Mouse (Mus musculus) liver, embryonic 16.5 days (tissue): Measurements from ENCODE around the gene Tmem139. TPM values are rescaled to one million over a fixed set of nuclear protein-coding genes. Genes with fewer than 3 reads are reported as not detected.

Experiments used
- ATAC-seq: fragments of 200-750 bp; cut with Nextera tagmentation; 2 replicates; pipeline ENCODE4 v1.8.0; 2017; ENCODE audit warnings: low read depth, mild to moderate bottlenecking, moderate number of reproducible peaks, moderate library complexity
- H3K27ac ChIP-seq: fragments of 300-500 bp; sonication (generic); 2 replicates; pipeline ENCODE4 v1.5.1; 2014; ENCODE audit warnings: mild to moderate bottlenecking, low read length
- H3K27me3 ChIP-seq: fragments of 300-500 bp; sonication (generic); 2 replicates; pipeline ENCODE4 v1.6.1; 2014; ENCODE audit warnings: low read depth, low read length, mixed read lengths; ENCODE audit not compliant: control insufficient read depth, insufficient read depth
- H3K36me3 ChIP-seq: fragments of 300-500 bp; sonication (generic); 2 replicates; pipeline ENCODE4 v1.6.1; 2014; ENCODE audit warnings: mild to moderate bottlenecking; ENCODE audit not compliant: control insufficient read depth, insufficient read depth
- H3K4me1 ChIP-seq: fragments of 300-500 bp; sonication (generic); 2 replicates; pipeline ENCODE4 v1.6.1; 2014; ENCODE audit warnings: low read depth, low read length, mixed read lengths; ENCODE audit not compliant: control insufficient read depth
- H3K4me2 ChIP-seq: fragments of 300-500 bp; sonication (generic); 2 replicates; pipeline ENCODE4 v1.6.1; 2014; ENCODE audit warnings: low read depth, low read length, mixed read lengths
- H3K4me3 ChIP-seq: fragments of 300-500 bp; sonication (generic); 2 replicates; pipeline ENCODE4 v1.5.1; 2014; ENCODE audit warnings: low read depth, mild to moderate bottlenecking, low read length
- H3K9ac ChIP-seq: fragments of 300-500 bp; sonication (generic); 2 replicates; pipeline ENCODE4 v1.6.1; 2014; ENCODE audit warnings: low read depth, low read length
- H3K9me3 ChIP-seq: fragments of 300-500 bp; sonication (generic); replicated peaks from 2 replicates; pipeline ENCODE4 v1.6.1; 2016; ENCODE audit warnings: low read length; ENCODE audit not compliant: control insufficient read depth
- WGBS: fragments of 180-500 bp; shearing (Covaris S2); extraction: QIAGEN DNeasy Blood & Tissue Kit; methylation state at CpG from one replicate; pipeline ENCODE4 v1.1.7; 2014; ENCODE audit not compliant: insufficient replicate concordance; 5-methylcytosine and 5-hydroxymethylcytosine counted together
- polyA plus RNA-seq: library from polyadenylated mRNA; unstranded; fragments of >200 nt; fragmentation: Nextera tagmentation; extraction: Ambion mirVana; gene quantifications from 2 replicates; pipeline ENCODE4 v1.2.1, GENCODE M21; 2015

Gene Tmem139
- polyA plus RNA-seq, 1 experiment from 2014 or later: 0.21 TPM

- Histone ChIP-seq H3K9ac (peak within 1 kb of the TSS; percentile 84), H3K36me3 (peaks cover 24% of the 10 kb centered on the region), H3K27ac (peak within 1 kb of the TSS; percentile 89), H3K4me2 (peak within 1 kb of the TSS; percentile 75), H3K9me3 (no peaks in the 10 kb centered on the region), H3K27me3 (no peaks in the 10 kb centered on the region), H3K4me3 (peak within 1 kb of the TSS; percentile 79), H3K4me1 (peaks cover 13% of the 10 kb centered on the region)
- WGBS: 0% methylated on average over 50 of the region's 51 CpGs
- ATAC-seq: peak; percentile 99
These were observed 3.0 kb downstream of the Tmem139 start, which contains the start of gene Casp2 for GRCm38 (mm10) chr6:42264626-42265312. TSS of gene Casp2 (plus strand) at chr6:42264985.

DNA sequence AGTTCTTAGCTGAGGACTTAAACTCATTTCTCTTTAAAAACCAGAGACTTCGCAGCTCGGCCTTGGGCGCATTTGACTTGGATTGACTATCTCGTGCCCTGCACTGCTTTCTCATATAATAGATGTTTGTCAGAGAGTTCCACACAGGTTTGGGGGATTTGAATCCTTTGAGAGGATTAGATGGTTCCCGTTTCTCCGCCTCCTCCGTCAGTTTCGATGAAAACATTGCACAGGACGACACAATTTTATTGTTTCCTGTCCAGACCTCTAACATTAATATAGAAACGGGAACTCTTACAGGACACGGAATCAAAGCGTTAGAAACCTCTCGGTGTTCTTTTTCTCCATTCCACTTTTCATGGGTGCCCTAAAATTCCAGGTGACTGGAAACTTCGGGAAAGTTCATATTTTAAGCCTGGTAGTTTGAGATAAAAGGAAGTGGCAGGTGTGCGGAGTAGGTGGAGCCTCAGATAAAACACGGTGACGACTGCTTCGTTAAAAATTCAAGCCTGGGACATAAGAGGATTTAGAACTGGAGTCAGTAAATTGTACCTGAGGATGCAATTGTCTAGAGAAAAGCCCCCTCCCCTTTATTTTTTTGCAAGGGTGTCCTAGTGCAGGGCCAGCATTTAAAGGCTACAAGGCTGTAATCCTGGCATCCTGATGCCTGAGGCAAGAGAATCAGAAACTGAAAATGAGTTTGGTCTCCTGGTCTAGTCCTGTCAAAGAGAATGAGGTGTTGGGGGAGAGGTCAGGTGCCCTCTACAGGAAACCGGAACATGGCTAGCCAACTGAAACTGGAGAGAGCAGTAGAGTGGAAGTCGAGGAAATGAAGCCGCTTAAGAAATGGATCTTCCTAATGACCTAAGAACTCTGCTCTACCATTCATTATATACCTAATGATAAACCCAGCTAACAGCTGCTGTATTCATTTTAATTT is 3.9 kb downstream of the Tmem139 start:
- peak overlapping the region; percentile 79 for H3K4me3 ChIP-seq
- H3K27ac ChIP-seq: peak overlapping the region; percentile 89
- H3K9me3 ChIP-seq: no peaks in the 10 kb centered on the region
- no peaks in the 10 kb centered on the region for H3K27me3 ChIP-seq
- H3K4me1 ChIP-seq: peaks cover 11% of the 10 kb centered on the region
- WGBS: under 1% methylated on average over 21 of the region's 21 CpGs
- H3K4me2 ChIP-seq: peak overlapping the region; percentile 71
- peaks cover 27% of the 10 kb centered on the region for H3K36me3 ChIP-seq
- no peak for ATAC-seq
- H3K9ac ChIP-seq: peak overlapping the region; percentile 84

GRCm38 (mm10) chr6:42270817-42271216 is 9.0 kb downstream of the Tmem139 start:
- Histone ChIP-seq H3K27ac (no peak overlapping the region), H3K36me3 (peaks cover 55% of the 10 kb centered on the region), H3K9ac (no peak overlapping the region), H3K4me1 (peaks cover 3% of the 10 kb centered on the region), H3K27me3 (no peaks in the 10 kb centered on the region), H3K9me3 (no peaks in the 10 kb centered on the region), H3K4me3 (no peak overlapping the region), H3K4me2 (no peak overlapping the region)
- no peak for ATAC-seq

- no peak for ATAC-seq
- no peaks in the 10 kb centered on the region for H3K9me3 ChIP-seq
- H3K27me3 ChIP-seq: no peaks in the 10 kb centered on the region
- WGBS: 81% methylated on average over 2 of the region's 2 CpGs
- peaks cover 75% of the 10 kb centered on the region for H3K36me3 ChIP-seq
- no peak overlapping the region for H3K4me3 ChIP-seq
- H3K27ac ChIP-seq: no peak overlapping the region
- no peak overlapping the region for H3K9ac ChIP-seq
- H3K4me2 ChIP-seq: no peak overlapping the region
- no peaks in the 10 kb centered on the region; the same call in 1 of the 2 replicates for H3K4me1 ChIP-seq
These were observed 14.4 kb downstream of the Tmem139 start for GRCm38 (mm10) chr6:42276151-42276550.

DNA sequence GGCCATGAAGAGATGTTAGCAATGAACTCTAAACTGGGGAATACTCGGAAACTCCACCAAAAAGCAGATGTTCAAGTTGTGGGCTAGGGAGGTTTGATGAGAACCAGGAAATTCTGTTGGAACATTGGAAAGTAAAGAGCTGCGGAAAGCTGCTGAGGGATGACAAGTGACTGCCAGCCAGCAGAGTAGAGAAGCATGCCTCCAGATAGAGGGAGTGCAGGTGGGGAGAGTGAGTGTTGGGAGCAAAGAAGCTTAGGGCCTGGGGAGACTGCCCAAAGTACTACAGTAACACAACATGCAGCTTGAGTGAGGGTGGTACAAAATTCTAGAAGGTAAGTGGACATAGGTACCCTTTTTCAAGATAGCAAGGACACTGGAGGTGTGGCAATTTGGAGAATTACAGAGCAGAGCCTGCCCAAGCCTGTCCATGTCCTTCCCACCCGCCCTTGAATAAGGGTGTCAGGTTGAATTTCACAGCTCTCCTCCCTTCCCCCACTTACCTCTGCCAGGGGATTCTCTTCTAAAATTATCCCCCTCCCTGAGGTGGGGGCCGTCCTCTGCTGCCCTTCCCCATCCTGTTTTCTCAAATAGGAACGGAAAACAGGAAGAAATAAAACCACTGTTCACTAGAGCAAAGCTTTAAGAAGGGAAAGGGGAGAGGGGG is 21.2 kb downstream of the Tmem139 start:
- Histone ChIP-seq H3K9me3 (no peaks in the 10 kb centered on the region), H3K4me1 (no peaks in the 10 kb centered on the region), H3K27me3 (no peaks in the 10 kb centered on the region), H3K4me3 (no peak overlapping the region), H3K36me3 (peaks cover 39% of the 10 kb centered on the region), H3K9ac (no peak overlapping the region), H3K4me2 (no peak overlapping the region), H3K27ac (no peak overlapping the region)
- 65% methylated on average over 5 of the region's 5 CpGs for WGBS
- ATAC-seq: no peak

DNA sequence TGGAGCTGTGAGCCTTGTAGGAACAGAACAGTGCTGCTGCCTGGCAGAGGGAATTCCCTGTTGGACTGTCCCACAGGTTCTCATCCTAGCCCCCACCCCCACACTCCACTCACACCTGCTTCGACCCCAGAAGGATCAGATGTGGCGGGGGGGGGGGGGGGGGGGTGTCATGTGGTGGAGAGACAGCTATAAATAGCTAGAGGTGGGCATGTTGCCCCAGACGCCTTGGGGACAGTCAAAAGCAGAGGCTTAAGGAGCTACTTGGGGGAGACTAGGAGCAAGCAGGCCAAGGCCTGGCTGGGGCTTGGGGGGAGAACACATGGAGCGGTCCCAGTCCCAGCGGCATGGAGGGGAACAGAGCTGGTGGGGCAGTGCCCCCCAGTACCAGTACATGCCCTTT is 24.7 kb downstream of the Tmem139 start, which contains the start of gene Clcn1:
TSS of gene Clcn1 (plus strand) at position 238 of the 400 bp plus-strand sequence.
- 68% methylated on average over 4 of the region's 5 CpGs for WGBS
- H3K4me2 ChIP-seq: no peak within 1 kb of the TSS
- peaks cover 8% of the 10 kb centered on the region for H3K36me3 ChIP-seq
- no peak within 1 kb of the TSS for H3K4me3 ChIP-seq
- no peak for ATAC-seq
- no peaks in the 10 kb centered on the region for H3K27me3 ChIP-seq
- H3K27ac ChIP-seq: no peak within 1 kb of the TSS
- H3K9ac ChIP-seq: no peak within 1 kb of the TSS
- H3K4me1 ChIP-seq: no peaks in the 10 kb centered on the region
- H3K9me3 ChIP-seq: no peaks in the 10 kb centered on the region

DNA sequence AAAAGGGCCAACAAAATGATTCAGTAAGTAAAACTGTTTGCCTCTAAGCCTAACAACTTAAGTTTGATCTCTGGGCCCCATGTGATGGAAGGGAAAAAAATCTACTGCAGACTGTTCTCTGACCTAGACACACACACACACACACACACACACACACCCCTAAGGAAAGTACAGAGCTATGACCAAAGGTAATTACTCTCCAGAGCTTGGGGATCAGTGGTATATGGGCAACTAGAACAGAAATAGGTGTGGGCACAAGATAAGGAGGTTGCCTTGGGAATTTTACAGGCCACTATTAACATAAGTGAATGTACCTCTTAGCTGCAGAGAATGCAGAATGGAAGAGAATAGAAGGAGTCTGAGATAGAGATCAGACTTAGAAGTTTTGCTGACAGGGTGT is 25.8 kb downstream of the Tmem139 start:
- no peak overlapping the region for H3K4me2 ChIP-seq
- no peak overlapping the region for H3K27ac ChIP-seq
- no peak for ATAC-seq
- H3K9ac ChIP-seq: no peak overlapping the region
- H3K4me3 ChIP-seq: no peak overlapping the region
- no peaks in the 10 kb centered on the region for H3K4me1 ChIP-seq
- H3K36me3 ChIP-seq: no peaks in the 10 kb centered on the region
- no peaks in the 10 kb centered on the region for H3K9me3 ChIP-seq
- H3K27me3 ChIP-seq: no peaks in the 10 kb centered on the region

DNA sequence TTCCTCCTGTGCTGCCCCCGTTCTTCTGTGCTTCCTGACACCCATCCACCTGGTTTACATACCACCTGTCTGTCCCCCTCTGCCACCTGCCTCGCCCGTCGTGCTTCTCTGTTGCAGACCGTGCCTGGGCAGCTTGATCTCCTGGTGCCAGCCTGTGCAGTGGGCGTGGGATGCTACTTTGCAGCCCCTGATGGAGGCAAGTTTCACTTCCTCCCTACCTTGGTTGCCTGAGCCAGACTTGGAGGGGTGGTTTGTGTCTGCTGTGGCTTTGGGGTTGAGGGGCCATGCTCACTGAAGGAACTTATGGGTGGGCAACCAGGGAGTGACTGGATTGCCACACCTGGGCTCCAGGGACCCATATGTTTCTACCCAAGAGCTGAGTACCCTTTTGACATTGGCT is 31.6 kb downstream of the Tmem139 start:
- Histone ChIP-seq H3K27ac (no peak overlapping the region), H3K9ac (no peak overlapping the region), H3K4me2 (no peak overlapping the region), H3K4me3 (no peak overlapping the region), H3K9me3 (no peaks in the 10 kb centered on the region), H3K4me1 (no peaks in the 10 kb centered on the region), H3K36me3 (no peaks in the 10 kb centered on the region), H3K27me3 (no peaks in the 10 kb centered on the region)
- ATAC-seq: no peak
- 57% methylated on average over 6 of the region's 6 CpGs for WGBS
